Mouse (Mus musculus): Measurements from ENCODE around the gene Topbp1.

- TF ChIP-seq POLR2A (IDR thresholded peaks at IDR 0.05; ENCODE audit: extremely low read depth, insufficient read depth, low read length): no peak
- TF ChIP-seq CTCF (IDR thresholded peaks at IDR 0.05; ENCODE audit: low read depth, low read length): no peak
These were observed 19.7 kb downstream of the Topbp1 start for GRCm38 (mm10) chr9:103324678-103325077.

Measured in liver, adult 2 months (tissue).